Mouse (Mus musculus) spleen, adult 12 weeks (tissue): ENCODE measurements at regions not wholly inside any gene's neighbourhood (a gene's known extent, or its start where the extent isn't known, plus 50 kb on each side); places are given as distances from the start of the nearest gene placed in this dataset.

Experiments used
- DNase-seq: peaks from one replicate; pipeline ENCODE4 v3.0.0; 2022; ENCODE audit warnings: low spot score

GRCm38 (mm10) chr11:57899335-57899734 is 66.7 kb upstream of the Hand1 start:
- no peak for DNase-seq

GRCm38 (mm10) chr11:57895497-57895896 is 62.9 kb upstream of the Hand1 start:
- no peak for DNase-seq

DNA sequence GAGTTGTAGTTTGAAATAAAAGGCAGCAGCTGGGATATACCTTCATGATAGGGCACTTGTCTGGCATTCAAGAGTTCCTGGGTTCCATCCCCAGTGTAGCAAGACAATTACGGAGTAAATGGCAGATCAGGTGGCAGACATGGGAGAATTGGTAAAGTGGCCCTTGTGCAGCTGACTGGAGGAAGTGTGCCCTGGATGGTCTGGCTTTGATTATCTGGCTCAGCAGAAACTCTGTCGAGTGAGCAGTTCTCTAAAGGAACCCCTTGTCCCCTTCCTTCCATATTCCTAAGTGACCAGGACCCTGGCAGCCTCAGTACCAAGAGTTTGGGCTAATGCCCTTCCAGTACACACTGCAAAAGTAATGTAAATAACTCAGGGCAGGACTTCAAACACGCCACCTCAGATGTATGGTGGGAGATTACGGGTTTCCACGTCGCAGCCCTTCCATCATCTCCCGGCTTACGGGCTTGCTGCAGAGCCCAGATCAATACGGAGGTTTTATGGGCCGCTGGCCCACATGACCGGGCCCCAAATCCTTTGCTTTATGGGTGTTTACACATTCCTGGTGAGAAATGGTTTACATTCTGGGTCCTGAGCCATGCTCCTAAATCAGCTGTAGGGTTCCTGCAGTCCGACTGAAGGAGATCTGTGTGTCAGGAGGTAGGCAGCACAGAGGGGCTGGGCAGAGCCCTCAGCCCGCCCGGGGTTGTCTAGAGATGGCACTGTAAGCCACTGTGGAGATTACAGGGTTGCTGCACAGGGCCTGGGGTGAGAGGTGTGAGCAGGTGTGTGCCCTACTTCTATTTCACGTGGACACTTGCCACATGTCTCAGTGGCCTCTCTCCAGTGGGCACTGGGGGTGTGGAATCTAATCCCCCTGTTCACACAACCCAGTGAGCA is 50.4 kb upstream of the Hand1 start:
- no peak for DNase-seq
